Mouse (Mus musculus) megakaryocyte-erythroid progenitor cell, adult 5-6 weeks (primary cell): ENCODE measurements around the gene Rarb. TPM values are rescaled to one million over a fixed set of nuclear protein-coding genes. Genes with fewer than 3 reads are reported as not detected.

Experiments used
- ATAC-seq: replicated peaks from 2 replicates; pipeline ENCODE4 v1.8.0; 2016; ENCODE audit warnings: mild to moderate bottlenecking, inconsistent platforms; ENCODE audit not compliant: severe bottlenecking, poor library complexity, low FRiP score, low TSS enrichment
- total RNA-seq, 2 experiments: library from RNA; stranded (forward) in 1 of 2; stranded (reverse) in 1 of 2; fragments of 200-1000, 215-1000 nt in 1 of 2; fragments of >200 nt in 1 of 2; fragmentation: Nextera tagmentation in 1 of 2; gene quantifications; 2 replicates each; pipeline ENCODE4 v1.2.3; 2014 to 2017

The Rarb gene
- total RNA-seq, 2 experiments from 2014 or later: 0.07 TPM; not detected in 1

DNA sequence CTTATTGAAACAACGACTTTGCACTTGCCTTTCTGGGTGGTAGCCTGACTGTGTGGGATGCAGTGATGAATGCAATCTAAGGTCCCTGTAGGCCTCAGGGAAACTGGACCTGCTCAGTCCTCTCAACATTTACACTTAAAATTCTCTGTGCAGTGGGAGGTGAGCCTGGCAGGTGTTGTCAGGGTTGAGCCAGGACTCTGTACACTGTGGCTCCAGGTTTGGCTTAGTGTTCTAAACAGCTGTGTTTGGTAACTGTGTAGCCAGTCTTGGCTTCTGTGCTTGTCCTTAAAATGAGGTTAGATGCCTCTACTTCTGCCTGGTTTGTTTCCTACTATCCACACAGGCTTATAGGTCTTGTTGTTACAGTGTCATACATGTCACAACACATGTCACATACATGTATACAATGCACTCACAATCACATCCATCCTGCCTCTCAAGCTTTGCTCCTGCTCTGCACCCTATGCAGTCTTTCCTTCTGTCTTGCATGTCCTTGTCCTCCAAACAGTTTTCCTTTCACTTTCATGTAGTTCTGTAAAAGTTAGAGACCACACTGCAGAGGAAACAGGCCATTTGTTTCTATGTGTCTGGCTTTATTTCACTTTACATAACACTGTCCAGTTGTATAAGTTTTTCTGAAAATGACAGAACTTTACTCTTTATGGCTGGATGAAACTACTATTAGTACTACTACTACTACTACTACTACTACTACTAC is 340.2 kb downstream of the Rarb start:
- no peak for ATAC-seq

DNA sequence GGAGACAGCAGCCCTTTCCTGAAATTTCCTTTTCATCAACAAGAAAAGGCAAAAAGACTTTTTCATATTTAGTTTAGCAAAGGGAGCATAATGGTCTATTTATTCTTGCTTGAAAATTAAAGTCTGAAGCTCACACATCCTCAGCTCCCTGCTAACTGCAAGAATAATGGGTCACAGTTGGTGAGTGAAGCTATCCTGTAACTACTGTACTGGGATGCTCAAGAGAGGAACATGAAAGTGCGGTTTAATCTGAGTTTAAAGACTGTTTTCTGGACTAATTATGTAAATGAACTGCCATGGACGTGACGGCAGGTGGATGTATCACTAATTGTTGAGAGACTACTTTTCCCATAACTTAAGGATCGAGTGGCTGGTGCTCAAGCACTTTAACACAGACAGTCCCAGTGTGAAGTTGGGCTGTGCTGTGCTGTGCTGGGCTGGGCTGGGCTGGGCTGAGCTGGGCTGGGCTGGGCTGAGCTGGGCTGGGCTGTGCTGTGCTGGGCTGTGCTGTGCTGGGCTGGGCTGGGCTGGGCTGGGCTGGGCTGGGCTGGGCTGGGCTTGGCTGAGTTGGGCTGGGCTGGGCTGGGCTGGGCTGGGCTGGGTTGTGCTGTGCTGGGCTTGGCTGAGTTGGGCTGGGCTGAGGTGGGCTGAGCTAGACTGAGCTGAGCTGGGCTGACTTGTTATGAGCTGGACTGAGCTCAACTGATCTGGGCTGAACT is 370.5 kb downstream of the Rarb start:
- ATAC-seq: peak; percentile 80

DNA sequence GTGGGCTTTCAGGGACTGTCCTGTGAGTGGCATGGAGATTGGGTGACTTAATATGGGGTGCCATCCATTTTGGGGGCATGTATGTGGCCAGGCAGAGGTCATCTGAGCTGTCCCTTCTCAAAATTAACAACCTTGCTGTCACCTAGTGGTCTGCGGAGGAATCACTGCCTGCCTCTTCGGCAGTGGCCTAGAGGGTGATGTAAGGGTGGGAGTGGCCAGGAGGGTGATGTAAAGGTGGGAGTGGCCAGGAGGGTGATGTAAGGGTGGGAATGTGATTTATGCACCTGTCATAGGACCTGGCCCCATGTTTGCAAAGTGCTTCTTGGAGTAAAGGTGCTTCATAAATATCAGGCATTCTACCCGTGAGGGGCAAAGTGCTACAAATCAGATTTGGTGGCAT is 371.4 kb downstream of the Rarb start:
- ATAC-seq: peak; percentile 85

DNA sequence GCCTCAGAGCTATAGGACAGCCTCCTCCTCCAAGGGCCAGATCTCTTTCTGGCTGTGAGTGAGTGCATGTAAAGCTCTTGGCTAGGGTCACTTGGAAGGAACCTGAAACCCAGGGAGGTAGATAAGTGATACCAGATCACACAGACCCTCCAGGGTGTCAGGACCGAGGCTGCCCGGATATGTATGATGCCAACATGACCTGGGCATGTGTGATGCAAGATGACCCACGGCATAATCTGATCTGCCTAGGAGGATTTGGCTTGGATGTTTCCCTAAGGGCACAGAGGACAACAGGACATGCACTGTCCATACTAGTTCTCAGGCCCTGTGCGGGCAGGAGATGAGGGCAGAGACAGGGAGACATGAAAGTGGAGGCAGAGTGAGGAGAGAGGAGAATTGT is 374.1 kb downstream of the Rarb start:
- ATAC-seq: no peak

DNA sequence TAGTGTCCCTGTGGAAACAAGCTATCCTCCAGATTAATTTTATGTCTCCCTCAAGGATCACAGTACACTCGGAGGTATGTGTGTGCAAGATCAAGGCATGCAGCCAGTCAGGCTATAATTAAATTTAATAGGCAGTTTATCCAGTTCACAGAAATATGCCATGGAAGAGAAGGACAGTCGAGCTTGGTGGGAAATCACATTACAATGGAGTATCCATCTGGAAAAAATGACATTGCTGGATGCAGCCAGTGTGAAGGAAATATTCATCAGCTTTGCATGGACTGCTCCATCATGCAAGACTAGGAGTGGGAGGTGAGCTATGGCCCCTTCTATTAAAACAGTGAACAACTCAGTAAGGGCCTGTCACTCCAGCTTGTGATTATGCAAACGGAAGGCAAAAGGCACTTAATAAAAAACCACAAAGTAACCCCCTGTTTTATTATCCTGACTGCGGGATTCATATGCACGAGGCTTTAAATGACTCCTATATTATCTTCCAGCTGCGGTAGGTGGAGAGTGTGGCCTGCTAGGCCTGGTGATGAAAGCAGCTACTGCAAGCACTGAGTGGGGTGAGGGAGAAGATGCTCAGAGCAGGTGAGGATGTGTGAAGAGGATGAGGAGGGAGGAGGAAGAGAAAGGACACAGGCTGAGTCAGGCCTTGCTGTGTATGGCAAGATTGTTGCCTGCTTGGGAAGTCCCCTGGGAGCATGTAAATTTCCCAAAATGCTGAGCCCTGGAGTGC is 379.4 kb downstream of the Rarb start:
- ATAC-seq: no peak

DNA sequence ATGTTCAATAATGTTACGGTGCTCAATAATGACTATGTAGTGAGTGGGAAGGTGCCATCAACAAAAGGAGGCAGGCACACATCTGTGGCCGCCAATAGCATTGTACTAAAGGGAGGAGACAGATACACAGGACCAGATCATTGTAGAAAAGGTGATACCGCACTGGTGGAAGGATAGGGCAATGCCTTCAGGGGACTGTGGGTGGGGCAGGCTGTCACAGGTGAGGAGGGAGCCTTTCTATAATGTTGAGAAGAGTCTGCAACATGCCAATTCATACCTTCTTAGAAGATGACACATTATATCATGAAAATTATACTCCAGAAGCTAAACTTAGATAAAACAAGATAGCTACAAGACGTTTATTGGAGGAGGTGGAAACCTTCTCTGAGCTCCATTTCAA is 381.6 kb downstream of the Rarb start:
- ATAC-seq: no peak

DNA sequence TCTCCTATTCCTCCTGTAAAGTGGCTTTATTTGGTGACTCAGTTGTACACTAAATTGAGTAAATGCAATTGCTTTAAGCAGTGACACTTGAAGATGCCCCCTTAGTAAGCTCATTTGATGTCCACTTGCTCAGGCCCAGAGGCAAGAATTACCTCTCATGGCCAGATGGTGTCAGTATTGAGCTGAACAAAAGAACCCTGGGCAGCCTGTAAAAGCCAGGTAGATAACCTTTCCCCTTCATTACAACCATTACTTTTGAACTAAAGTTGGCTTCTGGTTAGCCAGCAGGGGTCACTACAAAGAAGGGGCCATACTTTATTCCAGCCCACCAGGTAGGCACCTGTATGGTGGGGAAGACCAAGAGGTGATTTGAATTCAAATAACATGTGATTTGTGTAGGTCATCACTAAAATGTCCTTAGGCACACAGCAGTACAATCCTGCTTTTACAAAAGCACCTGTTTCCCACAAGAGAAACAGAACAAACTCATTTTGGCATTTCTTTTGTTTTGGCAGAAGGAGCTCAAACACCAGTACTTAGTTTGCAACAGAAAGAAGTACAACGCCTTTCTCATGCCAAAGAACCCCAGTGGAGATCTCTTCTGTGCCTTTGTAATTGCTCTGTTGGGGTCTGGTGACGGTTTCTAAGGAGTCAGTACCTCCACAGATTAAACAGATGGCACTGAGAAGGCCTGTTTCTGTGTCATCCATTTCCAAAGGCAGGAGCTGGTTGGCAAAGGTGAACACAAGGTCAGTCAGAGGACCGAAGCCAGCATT is 384.4 kb downstream of the Rarb start:
- ATAC-seq: peak; percentile 75

DNA sequence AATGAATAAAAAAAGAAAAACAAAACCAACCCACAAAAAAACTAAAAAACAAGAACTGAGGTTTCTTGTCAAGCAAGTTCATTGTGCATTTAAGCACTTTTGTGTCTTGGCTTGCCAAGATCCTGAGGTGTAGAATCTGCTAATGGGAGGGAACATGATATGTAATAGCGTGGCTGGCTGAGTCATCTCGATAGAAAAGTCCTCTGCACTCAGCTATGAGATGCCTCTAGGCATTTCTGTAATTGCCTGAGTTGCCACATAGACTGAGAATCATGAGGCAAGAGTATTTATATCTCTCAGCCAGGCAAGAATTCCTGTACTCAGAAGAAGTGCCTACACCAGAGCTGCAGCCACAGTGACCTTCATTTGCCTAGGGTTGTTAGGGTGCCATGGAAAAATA is 385.8 kb downstream of the Rarb start:
- ATAC-seq: no peak

DNA sequence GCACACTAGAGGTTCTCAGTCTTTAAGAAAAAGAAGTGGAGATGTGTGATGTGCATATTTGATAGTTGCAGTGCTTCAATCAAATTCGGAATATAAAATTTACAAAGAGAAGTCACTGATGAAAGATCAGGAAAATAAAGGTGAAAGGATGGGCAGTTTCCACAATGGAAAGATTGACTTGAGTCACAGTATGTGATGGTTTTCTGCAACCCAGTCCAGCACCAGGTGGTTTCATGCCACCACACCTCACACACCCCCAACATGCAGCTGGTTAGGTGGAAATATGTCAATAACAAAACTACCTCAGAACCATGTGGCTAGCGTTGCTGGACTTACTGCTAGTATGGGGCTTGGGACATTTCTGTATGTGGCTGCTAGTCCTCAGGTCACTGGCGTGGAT is 386.4 kb downstream of the Rarb start:
- ATAC-seq: no peak

DNA sequence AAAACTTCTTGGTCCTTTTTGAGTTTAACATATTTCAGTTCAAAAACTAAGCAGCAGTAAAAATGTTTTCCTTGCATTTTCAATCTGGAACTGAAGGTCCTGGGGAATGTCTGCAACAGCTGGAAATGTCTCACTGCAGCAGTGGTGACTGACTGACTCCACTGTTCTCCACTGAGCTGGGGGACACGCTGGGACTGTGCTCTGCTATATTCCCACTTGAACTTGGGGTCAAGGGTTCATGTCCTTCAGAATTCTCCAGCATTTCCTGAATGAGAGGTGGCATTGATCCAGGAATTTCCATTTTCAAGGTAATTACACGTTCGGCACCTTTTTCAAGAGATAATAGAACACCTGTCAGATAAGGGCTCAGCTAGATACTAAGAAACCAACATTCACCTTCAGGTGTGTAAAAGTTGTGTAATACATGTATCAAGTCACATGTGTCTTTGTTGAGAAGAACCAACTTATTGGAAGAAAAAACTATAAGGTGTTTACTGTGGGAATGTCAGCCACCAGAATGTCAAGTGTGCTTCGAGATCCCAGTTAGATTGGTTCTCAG is 386.9 kb downstream of the Rarb start:
- ATAC-seq: no peak

DNA sequence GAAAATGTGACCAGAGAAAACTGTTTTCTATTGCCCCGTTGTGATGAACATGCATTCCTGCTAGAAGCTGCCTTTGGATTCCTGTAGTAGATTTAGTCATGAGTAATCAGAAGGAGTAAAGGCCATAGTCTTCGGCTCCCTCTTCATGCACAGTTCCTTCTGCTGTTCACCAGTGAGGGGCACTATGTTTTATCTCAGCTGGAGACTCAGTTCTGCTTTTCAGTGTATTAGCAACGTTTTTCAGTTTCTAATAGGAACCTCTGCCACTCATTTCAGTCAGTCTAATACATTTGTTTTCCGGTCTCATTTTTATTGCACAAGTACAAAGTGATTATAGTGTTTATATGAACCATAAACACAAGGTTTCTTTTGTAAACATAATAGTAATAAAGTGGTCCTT is 391.4 kb downstream of the Rarb start:
- ATAC-seq: no peak

DNA sequence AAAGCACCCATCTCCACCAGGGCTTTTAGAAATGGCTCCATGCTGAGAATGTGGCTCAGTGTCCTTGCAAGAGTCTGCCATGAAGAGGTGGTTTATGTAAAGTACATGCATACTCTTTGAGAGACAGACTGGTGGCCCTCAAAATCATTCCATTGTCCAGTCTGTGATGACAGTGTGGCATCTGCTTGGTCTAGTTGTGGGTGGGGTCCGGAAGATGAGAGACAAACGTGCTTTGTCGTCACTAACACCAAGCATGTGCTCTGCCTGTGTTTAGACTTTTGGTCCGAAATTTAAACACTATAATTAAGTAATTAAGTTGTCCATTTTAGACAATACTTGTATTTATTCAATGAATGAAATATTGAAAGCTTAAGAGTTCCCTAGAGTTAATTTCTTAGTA is 404.8 kb downstream of the Rarb start:
- ATAC-seq: no peak

DNA sequence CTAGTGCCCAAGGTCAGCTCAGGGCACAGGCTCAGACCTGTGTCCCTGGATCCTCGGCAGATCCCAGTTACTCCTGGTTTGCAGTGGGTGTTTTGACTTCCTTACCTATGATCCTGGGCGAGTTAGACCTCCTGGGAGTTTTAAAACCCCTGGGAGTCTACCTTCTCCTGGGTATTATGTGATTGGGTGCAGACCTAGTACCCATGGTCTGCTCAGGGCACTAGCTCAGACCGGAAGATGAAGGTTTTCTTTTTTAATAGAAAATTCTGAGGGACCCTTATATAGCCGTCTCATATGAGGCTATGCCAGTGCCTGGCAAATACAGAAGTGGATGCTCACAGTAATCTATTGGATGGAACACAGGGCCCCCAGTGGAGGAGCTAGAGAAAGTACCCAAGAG is 413.8 kb downstream of the Rarb start:
- no peak for ATAC-seq

DNA sequence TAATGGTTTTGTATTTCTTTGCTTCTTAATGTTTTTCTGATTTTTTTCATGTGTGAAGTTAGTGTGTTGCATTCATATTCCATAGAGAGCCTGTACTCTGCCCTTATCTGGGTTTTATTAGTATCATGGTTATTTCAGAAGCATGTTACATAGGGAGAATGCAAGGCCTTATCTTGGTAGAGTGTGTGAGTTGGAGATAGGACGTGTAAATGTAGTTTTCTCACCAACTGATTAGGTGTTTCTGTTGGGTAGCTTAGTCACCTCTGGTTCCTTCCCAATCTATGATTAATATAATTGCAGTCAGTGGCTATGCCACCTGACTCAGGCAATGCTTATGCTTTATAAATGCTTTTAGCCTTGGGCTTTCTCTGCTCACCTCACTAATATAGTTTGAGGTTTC is 434.2 kb downstream of the Rarb start:
- peak; percentile 94 for ATAC-seq
